Mouse (Mus musculus) urinary bladder, postnatal 4 days (tissue): ENCODE measurements around the gene Dock6.
"Not testable (repeated sequence)": the region's sequence is repeated elsewhere in the genome, so short reads cannot be mapped to it uniquely, and the experiment has no call there.

ENCODE experiments used
- DNase-seq, 2 experiments: peaks; one replicate each; pipeline ENCODE4 v3.0.0; 2021 to 2022; ENCODE audit warnings: low spot score in 2 of 2

Dock6 gene

GRCm38 (mm10) chr9:21808561-21808960 lies 43.9 kb downstream of the Dock6 start:
- no peak for DNase-seq

- no peak for DNase-seq
Measured at GRCm38 (mm10) chr9:21806976-21807375, 45.5 kb downstream of the Dock6 start.

GRCm38 (mm10) chr9:21806363-21806762 lies 46.1 kb downstream of the Dock6 start:
- DNase-seq, result no peak

- DNase-seq, result peak; percentile 77 to 88
Measured at GRCm38 (mm10) chr9:21803986-21804644, 48.3 kb downstream of the Dock6 start.

GRCm38 (mm10) chr9:21801591-21801990 lies 50.8 kb downstream of the Dock6 start:
- DNase-seq, result no peak

- DNase-seq, result no peak
Measured at GRCm38 (mm10) chr9:21801121-21801520, 51.3 kb downstream of the Dock6 start.

- DNase-seq, result no peak
Measured at GRCm38 (mm10) chr9:21799010-21799350, 53.5 kb downstream of the Dock6 start.

- DNase-seq, result peak; percentile 86 to 93
Measured at GRCm38 (mm10) chr9:21798345-21799009, 54.0 kb downstream of the Dock6 start, which contains the start of gene Kank2. Gene Kank2, minus strand, starts transcription at chr9:21798744.

GRCm38 (mm10) chr9:21797921-21798344 lies 54.5 kb downstream of the Dock6 start:
- DNase-seq, result peak; percentile 75 to 80

- DNase-seq, result no peak
Measured at GRCm38 (mm10) chr9:21796919-21797318, 55.5 kb downstream of the Dock6 start.

- no peak for DNase-seq
Measured at GRCm38 (mm10) chr9:21796259-21796658, 56.2 kb downstream of the Dock6 start.

- no peak for DNase-seq
Measured at GRCm38 (mm10) chr9:21795579-21795978, 56.9 kb downstream of the Dock6 start.

- no peak for DNase-seq
Measured at GRCm38 (mm10) chr9:21794925-21795324, 57.5 kb downstream of the Dock6 start.

GRCm38 (mm10) chr9:21794344-21794834 lies 58.0 kb downstream of the Dock6 start:
- DNase-seq, result no peak

- DNase-seq, result not testable (repeated sequence)
Measured at GRCm38 (mm10) chr9:21793507-21793906, 58.9 kb downstream of the Dock6 start.

- no peak for DNase-seq
Measured at GRCm38 (mm10) chr9:21792644-21793043, 59.8 kb downstream of the Dock6 start.

GRCm38 (mm10) chr9:21791861-21792260 lies 60.6 kb downstream of the Dock6 start:
- DNase-seq, result peak in 1 of 2 experiments; percentile 68

- DNase-seq, result no peak
Measured at GRCm38 (mm10) chr9:21788234-21788633, 64.2 kb downstream of the Dock6 start.

- DNase-seq, result no peak
Measured at GRCm38 (mm10) chr9:21787654-21788053, 64.8 kb downstream of the Dock6 start.

GRCm38 (mm10) chr9:21786906-21787305 lies 65.5 kb downstream of the Dock6 start:
- DNase-seq, result peak in 1 of 2 experiments; percentile 78

GRCm38 (mm10) chr9:21786309-21786708 lies 66.1 kb downstream of the Dock6 start:
- DNase-seq, result not testable (repeated sequence)

GRCm38 (mm10) chr9:21784517-21785307 lies 67.7 kb downstream of the Dock6 start:
- DNase-seq, result no peak
